Mouse (Mus musculus): ENCODE results near the gene Gpsm1. TPM values are rescaled to one million over a fixed set of nuclear protein-coding genes. Genes with fewer than 3 reads are reported as not detected.

Gene Gpsm1
- 10 to 100 TPM; 44.1 to 48.7 (median 45.6) TPM for total RNA-seq (2022)

GRCm38 (mm10) chr2:26315072-26315924, at the start of gene Gpsm1:
TSS of gene Gpsm1 (plus strand) at chr2:26315515.
- DNase-seq (ENCODE audit: low spot score in 2 of 2): peak in 1 of 2 experiments; percentile 68

DNA sequence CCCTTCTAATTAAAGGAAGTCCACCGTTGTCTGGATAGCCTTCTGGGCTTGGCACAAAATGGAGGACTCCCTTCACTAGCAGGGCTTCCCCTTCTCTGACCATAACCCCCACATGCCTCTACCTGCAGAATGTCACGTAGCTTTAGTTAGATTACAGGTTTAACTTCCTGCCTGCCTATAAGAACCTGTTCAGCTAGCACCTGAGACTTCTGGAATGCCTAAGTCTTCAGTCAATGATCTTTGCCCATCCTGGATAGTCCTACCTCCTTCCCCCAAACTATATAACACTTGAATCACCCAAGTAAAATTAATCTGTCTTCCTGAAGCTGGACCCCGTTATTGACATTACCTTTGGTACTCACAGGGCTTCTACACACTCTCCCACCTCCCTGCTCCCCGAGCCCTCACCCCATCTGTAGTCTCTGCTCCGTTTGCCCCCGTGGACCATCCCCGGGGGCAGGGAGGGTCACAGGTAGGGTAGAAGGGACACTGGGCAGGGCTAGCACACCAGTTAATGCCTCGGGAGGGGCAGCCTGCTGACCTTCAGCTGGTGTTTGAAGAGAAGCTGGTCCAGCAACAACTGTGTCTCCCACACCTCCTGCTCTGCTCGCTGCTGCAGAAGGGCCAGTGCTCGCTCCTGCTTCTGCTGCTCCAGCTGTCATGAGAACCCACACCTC, 49.1 kb upstream of the Gpsm1 start:
- DNase-seq (ENCODE audit: low spot score in 2 of 2): no peak

GRCm38 (mm10) chr2:26268216-26268615, 47.1 kb upstream of the Gpsm1 start:
- no peak for DNase-seq (ENCODE audit: low spot score in 2 of 2)

- DNase-seq (ENCODE audit: low spot score in 2 of 2): peak; percentile 31 to 58
Measured at GRCm38 (mm10) chr2:26273611-26274010, 41.7 kb upstream of the Gpsm1 start.

DNA sequence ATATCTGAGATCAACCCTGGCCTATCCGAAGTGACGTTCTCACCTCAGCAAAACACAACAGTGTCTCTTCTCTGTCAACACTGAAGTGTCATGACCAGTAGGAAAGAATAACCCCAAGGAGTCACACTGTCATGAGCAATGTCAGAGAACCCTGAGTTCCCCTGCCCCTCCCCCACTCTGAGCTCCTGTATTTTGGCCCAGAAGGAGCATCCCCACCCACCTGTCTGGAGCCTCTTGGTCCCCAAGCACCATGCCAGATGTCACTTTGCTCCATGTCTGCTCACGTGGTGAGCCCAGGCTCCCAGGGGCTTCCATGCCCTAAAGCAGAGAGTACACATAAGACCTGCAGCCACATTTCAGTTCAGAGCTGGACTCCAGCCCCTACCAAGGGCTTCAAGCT, 35.6 kb upstream of the Gpsm1 start:
- DNase-seq (ENCODE audit: low spot score in 2 of 2): no peak

GRCm38 (mm10) chr2:26280594-26280993, 34.7 kb upstream of the Gpsm1 start:
- DNase-seq (ENCODE audit: low spot score in 2 of 2): no peak

- peak in 1 of 2 experiments; percentile 27 for DNase-seq (ENCODE audit: low spot score in 2 of 2)
Measured at GRCm38 (mm10) chr2:26285804-26286203, 29.5 kb upstream of the Gpsm1 start.

DNA sequence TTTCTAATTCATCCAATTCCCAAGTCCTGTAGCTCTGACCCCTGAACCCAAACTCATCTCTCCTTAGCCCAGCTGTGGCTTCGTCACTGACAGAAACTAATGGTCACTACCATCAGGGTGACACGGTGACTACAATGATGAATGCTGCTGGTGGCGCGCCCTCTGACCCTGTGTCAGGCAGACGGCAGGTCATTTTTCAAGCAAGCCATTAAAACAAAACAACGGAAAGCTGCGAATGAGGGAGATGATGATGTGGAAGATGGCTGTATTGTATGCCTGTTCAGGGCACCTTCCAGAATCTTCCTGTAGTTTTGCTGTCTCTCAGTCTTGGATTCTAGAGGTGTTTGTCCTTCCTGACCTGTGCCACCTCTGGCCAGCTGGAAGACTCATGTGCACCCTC, 28.9 kb upstream of the Gpsm1 start:
- DNase-seq (ENCODE audit: low spot score in 2 of 2): no peak

GRCm38 (mm10) chr2:26290133-26290532, 25.2 kb upstream of the Gpsm1 start:
- no peak for DNase-seq (ENCODE audit: low spot score in 2 of 2)

DNA sequence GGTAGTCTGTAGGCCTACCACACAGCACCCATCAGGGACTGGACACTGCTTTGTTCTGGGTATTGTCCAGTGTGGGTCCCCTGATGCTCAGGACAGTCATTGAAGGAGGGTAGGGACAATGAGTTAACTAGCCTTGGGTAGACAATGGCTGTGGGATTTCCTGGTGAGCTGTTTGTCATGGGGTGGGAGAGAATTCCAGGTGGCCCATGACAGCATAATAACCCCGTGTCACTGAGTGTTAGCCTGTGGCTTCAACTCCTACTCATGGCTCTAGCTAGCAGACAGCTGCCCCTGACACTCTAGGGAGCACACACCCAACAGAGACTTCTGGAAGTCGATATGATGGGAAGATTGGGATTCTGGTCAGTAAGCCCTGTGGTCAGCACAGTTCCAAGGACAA, 20.9 kb upstream of the Gpsm1 start, which contains the start of gene Ccdc187:
Gene Ccdc187 (minus strand): TSS at position 101 of the 400 bp plus-strand sequence.
- DNase-seq (ENCODE audit: low spot score in 2 of 2): no peak

GRCm38 (mm10) chr2:26296606-26297195, 18.6 kb upstream of the Gpsm1 start:
- DNase-seq (ENCODE audit: low spot score in 2 of 2): peak; percentile 86 to 89

GRCm38 (mm10) chr2:26298208-26298855, 17.0 kb upstream of the Gpsm1 start:
- peak; percentile 80 to 82 for DNase-seq (ENCODE audit: low spot score in 2 of 2)

- no peak for DNase-seq (ENCODE audit: low spot score in 2 of 2)
Measured at GRCm38 (mm10) chr2:26298856-26299230, 16.5 kb upstream of the Gpsm1 start.

- DNase-seq (ENCODE audit: low spot score in 2 of 2): no peak
Measured at GRCm38 (mm10) chr2:26299336-26299735, 16.0 kb upstream of the Gpsm1 start.

DNA sequence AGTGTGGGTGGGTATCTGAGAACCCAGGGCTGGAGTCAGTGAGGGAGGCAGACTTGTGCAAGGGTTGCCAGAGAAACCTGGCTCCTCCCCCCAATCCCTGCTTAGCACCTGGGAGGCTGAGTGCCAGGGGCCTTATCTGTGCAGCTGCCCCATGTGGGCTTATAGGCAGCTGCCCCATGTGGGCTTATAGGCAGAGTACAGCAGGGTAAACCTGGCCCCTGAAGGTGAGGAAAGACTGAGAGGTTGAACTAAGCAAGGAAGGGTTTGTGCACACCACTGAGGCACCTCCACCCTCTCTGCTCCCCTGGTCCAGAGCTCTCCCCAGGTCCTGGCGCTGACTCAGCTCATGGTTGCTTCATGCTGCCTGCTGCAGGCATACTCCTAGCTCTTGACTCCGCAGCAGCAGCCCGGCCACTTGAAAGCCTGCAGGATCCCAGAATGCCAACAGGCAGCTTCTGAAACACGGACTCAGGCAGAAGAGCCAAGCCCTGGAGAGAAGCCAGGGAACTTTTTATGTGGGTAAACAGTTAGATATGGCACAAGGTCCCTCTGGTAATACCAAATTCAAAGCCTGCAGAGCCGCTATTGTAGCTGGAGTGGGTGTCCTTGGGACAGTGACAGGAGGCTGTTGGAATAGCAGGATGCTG, 15.0 kb upstream of the Gpsm1 start:
- DNase-seq (ENCODE audit: low spot score in 2 of 2): peak in 1 of 2 experiments; percentile 36

DNA sequence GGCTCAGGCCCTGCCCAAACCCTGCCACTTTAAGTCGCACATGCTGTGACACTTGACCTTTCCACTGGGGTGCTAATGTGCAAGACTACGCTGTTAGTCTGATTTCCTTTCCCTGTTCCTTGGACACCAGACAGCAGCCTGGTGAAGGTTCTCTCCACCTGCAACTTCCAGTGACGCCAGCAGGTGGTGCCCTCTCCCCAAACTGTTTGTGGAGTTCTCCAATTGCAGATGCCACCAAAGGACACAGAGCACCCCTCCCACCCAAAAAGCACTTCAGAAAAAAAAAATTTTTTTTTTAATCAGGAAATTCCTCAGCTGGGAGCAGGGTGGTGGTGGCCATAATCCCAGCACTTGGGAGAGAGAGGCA, 14.5 kb upstream of the Gpsm1 start:
- DNase-seq (ENCODE audit: low spot score in 2 of 2): peak; percentile 84 to 92

GRCm38 (mm10) chr2:26302005-26302503, 13.3 kb upstream of the Gpsm1 start:
- no peak for DNase-seq (ENCODE audit: low spot score in 2 of 2)

DNA sequence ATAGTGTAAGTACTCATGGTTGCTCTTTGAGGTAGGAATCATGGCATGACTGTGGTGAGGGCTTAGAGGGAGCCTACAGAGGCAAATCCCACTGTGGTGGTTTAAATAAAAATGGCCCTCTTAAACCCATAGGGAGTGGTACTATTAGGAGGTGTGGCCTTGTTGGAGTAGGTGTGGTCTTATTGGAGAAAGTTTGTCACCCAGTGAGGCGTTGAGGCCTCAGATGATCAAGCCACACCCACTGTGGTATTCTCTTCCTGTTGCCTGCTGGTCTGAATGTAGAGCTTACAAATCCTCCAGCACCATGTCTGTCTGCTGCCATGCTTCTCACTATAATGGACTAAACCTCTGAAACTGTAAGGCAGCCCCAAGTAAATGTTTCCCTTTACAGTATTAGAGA, 10.6 kb upstream of the Gpsm1 start:
- DNase-seq (ENCODE audit: low spot score in 2 of 2): no peak

DNA sequence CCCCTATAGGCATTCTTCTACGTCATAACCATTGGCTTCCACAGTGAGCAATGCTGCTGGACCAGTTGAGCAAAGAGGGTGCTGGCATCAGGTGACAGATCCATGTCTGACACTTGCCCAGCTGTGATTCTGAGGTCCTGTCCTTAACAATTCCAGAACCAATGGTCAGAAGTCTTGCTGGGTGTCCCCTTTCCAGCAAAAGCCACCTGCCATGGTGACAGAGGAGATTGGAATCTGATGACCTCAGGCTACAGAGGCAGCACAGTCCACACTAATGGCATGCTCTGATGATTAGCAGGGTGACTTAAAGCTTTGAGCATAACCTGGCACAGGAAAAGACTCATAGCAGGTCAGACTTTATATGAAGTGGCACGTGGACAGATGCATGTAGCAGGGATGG, 9.8 kb upstream of the Gpsm1 start:
- no peak for DNase-seq (ENCODE audit: low spot score in 2 of 2)

GRCm38 (mm10) chr2:26306702-26307101, 8.6 kb upstream of the Gpsm1 start:
- no peak for DNase-seq (ENCODE audit: low spot score in 2 of 2)

- DNase-seq (ENCODE audit: low spot score in 2 of 2): no peak
Measured at GRCm38 (mm10) chr2:26309739-26310138, 5.6 kb upstream of the Gpsm1 start.
